Mouse (Mus musculus) forebrain, postnatal 0 days (tissue): ENCODE data around the gene Cox7a2l. TPM values are rescaled to one million over a fixed set of nuclear protein-coding genes. Genes with fewer than 3 reads are reported as not detected.

Source experiments
- ATAC-seq: fragments of 200-750 bp; cut with Nextera tagmentation; 2 replicates; pipeline ENCODE4 v1.8.0; 2017; ENCODE audit warnings: mild to moderate bottlenecking, moderate library complexity
- DNase-seq: peaks from one replicate; pipeline ENCODE4 v3.0.0-alpha.2; 2015
- H3K27ac ChIP-seq: fragments of 300-500 bp; sonication (generic); 2 replicates; pipeline ENCODE4 v1.5.1; 2014; ENCODE audit warnings: low read depth, mild to moderate bottlenecking, antibody characterized with exemption, low read length, moderate library complexity, mixed read lengths
- H3K27me3 ChIP-seq: fragments of 300-500 bp; sonication (generic); 2 replicates; pipeline ENCODE4 v1.6.1; 2014; ENCODE audit warnings: mild to moderate bottlenecking, low read length, mixed read lengths; ENCODE audit not compliant: insufficient read depth
- H3K36me3 ChIP-seq: fragments of 300-500 bp; sonication (generic); 2 replicates; pipeline ENCODE4 v1.6.1; 2014; ENCODE audit warnings: mild to moderate bottlenecking, moderate library complexity; ENCODE audit not compliant: insufficient read depth
- H3K4me1 ChIP-seq: fragments of 300-500 bp; sonication (generic); 2 replicates; pipeline ENCODE4 v1.6.1; 2014; ENCODE audit warnings: antibody characterized with exemption; ENCODE audit not compliant: insufficient read depth
- H3K4me2 ChIP-seq: fragments of 300-500 bp; sonication (generic); 2 replicates; pipeline ENCODE4 v1.6.1; 2014; ENCODE audit warnings: low read depth, mild to moderate bottlenecking, moderate library complexity
- H3K4me3 ChIP-seq: fragments of 300-500 bp; sonication (generic); 2 replicates; pipeline ENCODE4 v1.5.1; 2014; ENCODE audit warnings: low read depth, low read length, mixed read lengths
- H3K9ac ChIP-seq: fragments of 300-500 bp; sonication (generic); 2 replicates; pipeline ENCODE4 v1.6.1; 2014; ENCODE audit warnings: mild to moderate bottlenecking
- H3K9me3 ChIP-seq: fragments of 300-500 bp; sonication (generic); 2 replicates; pipeline ENCODE4 v1.6.1; 2016; ENCODE audit warnings: low read length
- CTCF ChIP-seq: sonication (generic); IDR thresholded peaks from 2 replicates; pipeline ENCODE4 v1.5.1; 2016; ENCODE audit warnings: antibody characterized with exemption, control low read depth, low read depth
- WGBS: fragments of 180-500 bp; shearing (Covaris S2); extraction: QIAGEN DNeasy Blood & Tissue Kit; methylation state at CpG from one replicate; pipeline ENCODE4 v1.1.7; 2014; 5-methylcytosine and 5-hydroxymethylcytosine counted together
- polyA plus RNA-seq: library from polyadenylated mRNA; unstranded; fragments of >200 nt; fragmentation: Nextera tagmentation; extraction: Ambion mirVana; gene quantifications from 2 replicates; pipeline ENCODE4 v1.2.1, GENCODE M21; 2015
- total RNA-seq: library from RNA; depleted of rRNA; stranded (reverse); fragments of >200 nt; gene quantifications from 2 replicates; pipeline ENCODE4 v1.2.3, GENCODE M21; 2014

The Cox7a2l gene
- total and polyA plus RNA-seq, 2 experiments from 2014 or later: 210 to 343 TPM

GRCm38 (mm10) chr17:83542424-83542823 is 25.3 kb upstream of the Cox7a2l start:
- 68% methylated on average over 2 of the region's 2 CpGs for WGBS
- Histone ChIP-seq H3K4me3 (no peak overlapping the region), H3K4me2 (no peak overlapping the region), H3K27me3 (0 out of 2 replicates have a peak, but pooled peaks cover 2% of the 10 kb centered on the region), H3K4me1 (0 out of 2 replicates have a peak, but pooled peaks cover 8% of the 10 kb centered on the region), H3K27ac (no peak overlapping the region), H3K36me3 (no peaks in the 10 kb centered on the region), H3K9me3 (no peaks in the 10 kb centered on the region), H3K9ac (no peak overlapping the region)
- DNase-seq (no peak), ATAC-seq (no peak)
- TF ChIP-seq CTCF: no peak

GRCm38 (mm10) chr17:83539262-83540037 is 22.3 kb upstream of the Cox7a2l start:
- no peak overlapping the region for H3K4me2 ChIP-seq
- H3K27me3 ChIP-seq: no peaks in the 10 kb centered on the region
- H3K9me3 ChIP-seq: no peaks in the 10 kb centered on the region
- DNase-seq (no peak), ATAC-seq (no peak)
- 80% methylated on average over 12 of the region's 12 CpGs for WGBS
- no peak overlapping the region for H3K4me3 ChIP-seq
- no peaks in the 10 kb centered on the region for H3K36me3 ChIP-seq
- no peak for TF ChIP-seq CTCF
- no peak overlapping the region for H3K27ac ChIP-seq
- H3K9ac ChIP-seq: no peak overlapping the region
- no peaks in the 10 kb centered on the region for H3K4me1 ChIP-seq

GRCm38 (mm10) chr17:83538694-83539093 is 21.6 kb upstream of the Cox7a2l start:
- Histone ChIP-seq H3K36me3 (no peaks in the 10 kb centered on the region), H3K4me1 (no peaks in the 10 kb centered on the region), H3K27ac (no peak overlapping the region), H3K4me3 (no peak overlapping the region), H3K9ac (no peak overlapping the region), H3K27me3 (no peaks in the 10 kb centered on the region), H3K4me2 (no peak overlapping the region), H3K9me3 (no peaks in the 10 kb centered on the region)
- WGBS: 95% methylated on average over 1 of the region's 1 CpGs
- ATAC-seq (no peak), DNase-seq (no peak)
- TF ChIP-seq CTCF: no peak

GRCm38 (mm10) chr17:83538141-83538540 is 21.0 kb upstream of the Cox7a2l start:
- Histone ChIP-seq H3K36me3 (no peaks in the 10 kb centered on the region), H3K4me1 (no peaks in the 10 kb centered on the region), H3K4me3 (no peak overlapping the region), H3K9me3 (no peaks in the 10 kb centered on the region), H3K4me2 (no peak overlapping the region), H3K27me3 (no peaks in the 10 kb centered on the region), H3K27ac (no peak overlapping the region), H3K9ac (no peak overlapping the region)
- no peak for TF ChIP-seq CTCF
- no peak for ATAC-seq
- no peak for DNase-seq
- WGBS: 47% methylated on average over 9 of the region's 9 CpGs

GRCm38 (mm10) chr17:83533150-83533549 is 16.0 kb upstream of the Cox7a2l start:
- ATAC-seq: no peak
- 82% methylated on average over 9 of the region's 9 CpGs for WGBS

GRCm38 (mm10) chr17:83527651-83528381 is 10.7 kb upstream of the Cox7a2l start:
- H3K27ac ChIP-seq: no peak overlapping the region
- no peaks in the 10 kb centered on the region for H3K36me3 ChIP-seq
- ATAC-seq (peak; percentile 18; the same call in 1 of the 2 replicates), DNase-seq (no peak)
- no peak for TF ChIP-seq CTCF
- 0 out of 2 replicates have a peak, but pooled peaks cover 9% of the 10 kb centered on the region for H3K4me1 ChIP-seq
- 25% methylated on average over 17 of the region's 17 CpGs for WGBS
- H3K4me3 ChIP-seq: no peak overlapping the region
- no peaks in the 10 kb centered on the region for H3K9me3 ChIP-seq
- no peak overlapping the region; the same call in 1 of the 2 replicates for H3K9ac ChIP-seq
- H3K27me3 ChIP-seq: no peaks in the 10 kb centered on the region
- peak overlapping the region; percentile 10; the same call in 1 of the 2 replicates for H3K4me2 ChIP-seq

More at GRCm38 (mm10) chr17:83533150-83533549, 16.0 kb upstream of the Cox7a2l start:
- no peaks in the 10 kb centered on the region for H3K9me3 ChIP-seq
- H3K36me3 ChIP-seq: no peaks in the 10 kb centered on the region
- no peak for TF ChIP-seq CTCF
- no peak overlapping the region for H3K9ac ChIP-seq
- no peak overlapping the region for H3K4me2 ChIP-seq
- no peaks in the 10 kb centered on the region for H3K27me3 ChIP-seq
- no peak for DNase-seq
- no peak overlapping the region for H3K4me3 ChIP-seq
- H3K27ac ChIP-seq: no peak overlapping the region
- no peaks in the 10 kb centered on the region for H3K4me1 ChIP-seq
